Mouse (Mus musculus): Measurements from ENCODE around the gene Lsg1. TPM values are rescaled to one million over a fixed set of nuclear protein-coding genes. Genes with fewer than 3 reads are reported as not detected.

Lsg1 gene
- polyA plus RNA-seq, 1 experiment from 2014 or later, result 56.2 TPM

GRCm38 (mm10) chr16:30543386-30543785, 44.0 kb downstream of the Lsg1 start:
- Histone ChIP-seq H3K4me2 (replicated peaks) (no peak overlapping the region), H3K9me3 (no peaks in the 10 kb centered on the region), H3K27ac (replicated peaks) (no peak overlapping the region), H3K27me3 (no peaks in the 10 kb centered on the region), H3K4me1 (peaks cover 6% of the 10 kb centered on the region), H3K4me3 (no peak overlapping the region), H3K36me3 (peaks cover 41% of the 10 kb centered on the region), H3K9ac (replicated peaks) (no peak overlapping the region)
- WGBS, result 88% methylated on average over 9 of the region's 9 CpGs
- no peak for ATAC-seq (replicated peaks)

- Histone ChIP-seq H3K4me3 (no peak overlapping the region), H3K4me2 (replicated peaks) (no peak overlapping the region), H3K27me3 (no peaks in the 10 kb centered on the region), H3K9me3 (no peaks in the 10 kb centered on the region), H3K4me1 (peaks cover 3% of the 10 kb centered on the region), H3K27ac (replicated peaks) (no peak overlapping the region), H3K9ac (replicated peaks) (no peak overlapping the region), H3K36me3 (peaks cover 41% of the 10 kb centered on the region)
- no peak for ATAC-seq (replicated peaks)
- 88% methylated on average over 6 of the region's 6 CpGs for WGBS
Measured at GRCm38 (mm10) chr16:30542826-30543225, 44.6 kb downstream of the Lsg1 start.

- no peak overlapping the region for H3K27ac ChIP-seq (replicated peaks)
- H3K36me3 ChIP-seq, result peaks cover 30% of the 10 kb centered on the region; the same call in 1 of the 2 replicates
- no peak overlapping the region for H3K4me3 ChIP-seq
- H3K9me3 ChIP-seq, result no peaks in the 10 kb centered on the region
- H3K27me3 ChIP-seq, result no peaks in the 10 kb centered on the region
- H3K4me2 ChIP-seq (replicated peaks), result no peak overlapping the region
- ATAC-seq (replicated peaks), result no peak
- no peak overlapping the region for H3K9ac ChIP-seq (replicated peaks)
- WGBS, result 69% methylated on average over 20 of the region's 20 CpGs
- no peaks in the 10 kb centered on the region for H3K4me1 ChIP-seq
Measured at GRCm38 (mm10) chr16:30540107-30541001, 47.0 kb downstream of the Lsg1 start.

- Histone ChIP-seq H3K9me3 (no peaks in the 10 kb centered on the region), H3K9ac (replicated peaks) (no peak overlapping the region), H3K36me3 (peaks cover 22% of the 10 kb centered on the region; the same call in 1 of the 2 replicates), H3K4me2 (replicated peaks) (no peak overlapping the region), H3K27ac (replicated peaks) (no peak overlapping the region), H3K27me3 (no peaks in the 10 kb centered on the region), H3K4me3 (no peak overlapping the region), H3K4me1 (no peaks in the 10 kb centered on the region)
- peak; percentile 54; the same call in 1 of the 2 replicates for ATAC-seq (replicated peaks)
- WGBS, result 26% methylated on average over 10 of the region's 10 CpGs
Measured at GRCm38 (mm10) chr16:30539433-30539832, 48.0 kb downstream of the Lsg1 start.

GRCm38 (mm10) chr16:30535075-30535474, 52.3 kb downstream of the Lsg1 start:
- no peak for ATAC-seq (replicated peaks)
- 90% methylated on average over 1 of the region's 1 CpGs for WGBS
- Histone ChIP-seq H3K27me3 (no peaks in the 10 kb centered on the region), H3K27ac (replicated peaks) (no peak overlapping the region), H3K4me3 (no peak overlapping the region), H3K4me1 (no peaks in the 10 kb centered on the region), H3K36me3 (peaks cover 15% of the 10 kb centered on the region), H3K9ac (replicated peaks) (no peak overlapping the region), H3K4me2 (replicated peaks) (no peak overlapping the region), H3K9me3 (no peaks in the 10 kb centered on the region)

DNA sequence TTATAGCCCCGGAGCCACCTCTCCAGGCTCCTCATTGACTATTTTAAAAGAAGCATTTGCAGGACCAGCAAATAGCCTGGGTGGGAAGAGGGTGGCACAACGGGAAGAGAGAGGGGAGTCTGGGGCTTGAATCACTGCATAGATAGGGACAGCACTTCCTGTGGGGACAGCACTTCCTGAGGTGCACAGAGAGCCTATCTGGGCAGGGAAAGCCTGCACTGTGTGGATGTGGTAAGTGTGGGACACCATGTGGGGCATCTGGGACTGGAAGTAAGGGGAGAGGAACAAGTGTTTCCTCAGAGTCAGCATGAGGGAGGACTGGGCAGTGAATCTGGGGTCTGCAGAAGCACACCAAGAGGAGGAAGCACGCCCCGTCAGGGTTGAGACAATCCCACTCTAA, 53.8 kb downstream of the Lsg1 start:
- peaks cover 29% of the 10 kb centered on the region for H3K36me3 ChIP-seq
- no peak overlapping the region for H3K9ac ChIP-seq (replicated peaks)
- H3K9me3 ChIP-seq, result no peaks in the 10 kb centered on the region
- no peak overlapping the region for H3K4me2 ChIP-seq (replicated peaks)
- H3K27me3 ChIP-seq, result no peaks in the 10 kb centered on the region
- no peak overlapping the region for H3K4me3 ChIP-seq
- no peaks in the 10 kb centered on the region for H3K4me1 ChIP-seq
- 73% methylated on average over 4 of the region's 4 CpGs for WGBS
- ATAC-seq (replicated peaks), result no peak
- H3K27ac ChIP-seq (replicated peaks), result no peak overlapping the region

DNA sequence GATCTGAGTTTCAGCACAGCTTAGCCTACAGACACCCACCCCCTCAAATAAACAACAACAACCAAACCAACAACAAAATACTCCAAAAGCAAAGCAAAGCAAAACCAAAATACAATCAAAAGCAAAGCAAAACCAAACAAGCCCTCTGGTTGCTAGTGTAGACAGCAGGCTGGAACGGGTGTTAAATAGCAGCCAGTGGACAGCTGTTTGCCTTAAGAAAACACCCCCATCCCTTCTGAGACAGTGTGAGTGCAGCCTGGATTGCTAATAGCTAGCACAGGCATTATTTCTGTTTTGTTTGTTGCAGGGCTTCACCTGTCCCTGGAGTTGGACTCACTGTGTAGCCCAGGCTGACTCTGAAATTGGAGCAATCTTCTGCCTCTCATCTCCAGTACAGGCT, 54.5 kb downstream of the Lsg1 start:
- H3K27ac ChIP-seq (replicated peaks), result no peak overlapping the region
- no peak overlapping the region for H3K4me2 ChIP-seq (replicated peaks)
- WGBS, result 70% methylated on average over 1 of the region's 1 CpGs
- H3K4me1 ChIP-seq, result no peaks in the 10 kb centered on the region
- H3K27me3 ChIP-seq, result no peaks in the 10 kb centered on the region
- H3K9me3 ChIP-seq, result no peaks in the 10 kb centered on the region
- no peak overlapping the region for H3K9ac ChIP-seq (replicated peaks)
- no peak for ATAC-seq (replicated peaks)
- no peak overlapping the region for H3K4me3 ChIP-seq
- peaks cover 34% of the 10 kb centered on the region for H3K36me3 ChIP-seq

DNA sequence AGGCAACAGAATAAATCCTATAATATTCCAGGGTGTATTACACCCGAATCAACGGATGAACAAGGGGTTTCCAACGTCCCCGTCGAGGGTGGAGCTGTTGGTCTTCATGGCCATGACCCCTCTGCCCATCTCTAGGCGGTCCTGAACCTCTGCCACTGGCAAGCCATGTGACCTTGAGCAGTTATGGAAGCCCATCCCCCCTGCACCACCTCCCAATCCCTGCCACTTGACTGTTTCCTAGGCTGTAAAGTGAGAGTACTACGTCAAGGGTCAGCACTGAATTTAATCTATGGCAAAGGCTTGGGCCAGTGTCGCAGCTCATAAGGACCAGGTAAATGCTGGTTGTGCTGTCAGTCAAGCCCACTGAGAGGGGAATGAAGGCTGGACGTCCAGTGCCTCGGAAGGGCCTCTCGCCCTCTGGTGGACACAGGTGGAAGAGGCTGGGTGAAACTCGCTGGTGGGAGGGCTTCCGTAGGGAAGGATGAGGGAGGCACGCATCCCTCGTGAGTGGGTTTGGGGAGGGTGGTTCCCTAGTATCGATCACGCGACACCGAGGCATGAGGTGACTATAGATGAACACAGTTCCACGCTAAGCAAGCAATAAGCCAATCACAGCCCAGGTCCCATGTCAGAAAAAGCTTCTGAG, 55.5 kb downstream of the Lsg1 start:
- peaks cover 36% of the 10 kb centered on the region for H3K36me3 ChIP-seq
- H3K27me3 ChIP-seq, result no peaks in the 10 kb centered on the region
- ATAC-seq (replicated peaks), result 0 out of 2 replicates have a peak, but pooled peaks have one; percentile 57
- H3K4me3 ChIP-seq, result no peak overlapping the region
- no peak overlapping the region for H3K9ac ChIP-seq (replicated peaks)
- no peaks in the 10 kb centered on the region for H3K4me1 ChIP-seq
- WGBS, result 31% methylated on average over 20 of the region's 20 CpGs
- H3K27ac ChIP-seq (replicated peaks), result no peak overlapping the region
- H3K9me3 ChIP-seq, result no peaks in the 10 kb centered on the region
- H3K4me2 ChIP-seq (replicated peaks), result no peak overlapping the region

DNA sequence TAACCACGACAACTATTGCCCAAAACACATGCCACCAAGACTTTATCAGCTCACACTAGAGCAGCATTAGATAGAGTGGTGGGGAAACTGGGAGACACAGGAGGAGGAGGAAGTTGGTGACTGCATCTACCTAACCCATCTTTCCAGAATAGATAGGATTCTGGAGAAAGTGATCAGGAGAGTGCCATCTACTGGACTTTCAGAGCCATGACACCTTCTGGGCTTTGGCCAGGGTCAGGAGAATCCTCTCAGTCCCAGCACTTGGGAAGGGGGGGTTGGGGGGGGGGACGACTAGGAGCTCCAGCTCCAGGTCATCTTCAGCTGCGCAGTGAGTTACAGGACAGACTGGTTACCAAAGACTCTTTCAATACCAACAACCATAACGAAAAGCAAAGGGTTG, 56.6 kb downstream of the Lsg1 start:
- H3K27ac ChIP-seq (replicated peaks), result no peak overlapping the region
- no peak overlapping the region for H3K4me3 ChIP-seq
- H3K4me2 ChIP-seq (replicated peaks), result no peak overlapping the region
- 45% methylated on average over 4 of the region's 4 CpGs for WGBS
- no peak for ATAC-seq (replicated peaks)
- H3K4me1 ChIP-seq, result no peaks in the 10 kb centered on the region
- no peaks in the 10 kb centered on the region for H3K9me3 ChIP-seq
- no peak overlapping the region for H3K9ac ChIP-seq (replicated peaks)
- H3K27me3 ChIP-seq, result no peaks in the 10 kb centered on the region
- peaks cover 36% of the 10 kb centered on the region for H3K36me3 ChIP-seq

DNA sequence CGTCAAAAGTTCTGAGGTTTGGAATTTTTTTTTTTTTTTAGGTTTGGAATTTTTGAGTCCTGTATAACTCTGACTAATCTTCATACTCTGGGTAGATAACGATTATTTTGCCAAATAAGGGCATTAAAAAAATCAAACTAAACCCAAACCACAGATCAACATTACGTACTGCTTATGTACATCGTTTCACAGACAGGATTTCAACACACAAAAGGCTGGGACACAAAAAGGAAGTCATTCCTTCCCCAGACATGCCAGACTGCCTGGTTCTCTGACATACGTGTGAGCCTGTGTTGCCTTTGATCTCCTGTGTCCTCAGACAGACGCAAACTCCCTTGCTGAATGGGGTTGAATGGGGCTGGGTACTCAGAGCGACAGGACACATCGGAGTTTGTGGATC, 59.0 kb downstream of the Lsg1 start:
- Histone ChIP-seq H3K9me3 (no peaks in the 10 kb centered on the region), H3K4me1 (no peaks in the 10 kb centered on the region)

GRCm38 (mm10) chr16:30527889-30528288, 59.5 kb downstream of the Lsg1 start:
- Histone ChIP-seq H3K27me3 (no peaks in the 10 kb centered on the region), H3K36me3 (peaks cover 46% of the 10 kb centered on the region), H3K4me2 (replicated peaks) (no peak overlapping the region), H3K4me1 (no peaks in the 10 kb centered on the region), H3K27ac (replicated peaks) (no peak overlapping the region), H3K9me3 (no peaks in the 10 kb centered on the region), H3K4me3 (no peak overlapping the region), H3K9ac (replicated peaks) (no peak overlapping the region)
- 57% methylated on average over 2 of the region's 2 CpGs for WGBS
- no peak for ATAC-seq (replicated peaks)

More for the DNA sequence above, 59.0 kb downstream of the Lsg1 start:
- H3K27me3 ChIP-seq, result no peaks in the 10 kb centered on the region
- WGBS, result 83% methylated on average over 8 of the region's 8 CpGs
- H3K27ac ChIP-seq (replicated peaks), result no peak overlapping the region
- H3K4me3 ChIP-seq, result no peak overlapping the region
- no peak overlapping the region for H3K4me2 ChIP-seq (replicated peaks)
- no peak for ATAC-seq (replicated peaks)
- H3K9ac ChIP-seq (replicated peaks), result no peak overlapping the region
- peaks cover 46% of the 10 kb centered on the region for H3K36me3 ChIP-seq

GRCm38 (mm10) chr16:30525756-30526155, 61.6 kb downstream of the Lsg1 start:
- 93% methylated on average over 13 of the region's 14 CpGs for WGBS
- Histone ChIP-seq H3K4me1 (no peaks in the 10 kb centered on the region), H3K4me3 (no peak overlapping the region), H3K4me2 (replicated peaks) (no peak overlapping the region), H3K36me3 (peaks cover 62% of the 10 kb centered on the region), H3K27me3 (no peaks in the 10 kb centered on the region), H3K9me3 (no peaks in the 10 kb centered on the region), H3K9ac (replicated peaks) (no peak overlapping the region), H3K27ac (replicated peaks) (no peak overlapping the region)
- no peak for ATAC-seq (replicated peaks)

Data from forebrain, embryonic 15.5 days (tissue).